Mouse (Mus musculus): Measurements from ENCODE around the gene Ubn1. TPM values are rescaled to one million over a fixed set of nuclear protein-coding genes. Genes with fewer than 3 reads are reported as not detected.

Ubn1 gene
- polyA plus RNA-seq, 1 experiment from 2014 or later = 11.8 TPM

DNA sequence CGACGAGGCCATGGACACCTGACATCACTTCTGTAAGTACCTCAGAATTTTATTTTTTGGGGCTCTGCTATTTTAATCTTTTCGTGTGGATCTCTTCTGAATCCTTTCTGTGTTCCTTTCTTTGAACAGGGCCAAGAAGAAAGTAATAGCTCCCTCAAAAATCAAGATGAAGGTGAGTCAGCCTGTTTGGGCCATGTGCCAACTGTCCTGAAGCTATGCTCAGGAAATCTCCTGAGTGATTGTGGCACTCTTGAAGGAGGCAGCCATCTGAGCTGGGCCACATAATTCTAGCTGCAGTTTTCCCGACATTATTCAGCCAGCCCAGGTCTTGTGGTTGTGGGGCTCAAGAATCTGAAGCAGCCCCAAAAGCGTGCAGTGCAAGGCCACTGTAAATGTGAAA lies 24.5 kb downstream of the Ubn1 start:
- ATAC-seq (replicated peaks; ENCODE audit: insufficient number of reproducible peaks, insufficient read depth, low FRiP score, low read depth) = no peak
- Histone ChIP-seq H3K4me2 (no peak overlapping the region), H3K4me1 (replicated peaks) (no peaks in the 10 kb centered on the region), H3K36me3 (peaks cover 85% of the 10 kb centered on the region), H3K4me3 (no peak overlapping the region), H3K9me3 (replicated peaks) (no peaks in the 10 kb centered on the region), H3K9ac (no peak overlapping the region), H3K27ac (no peak overlapping the region), H3K27me3 (no peaks in the 10 kb centered on the region)
- 87% methylated on average over 5 of the region's 5 CpGs for WGBS

DNA sequence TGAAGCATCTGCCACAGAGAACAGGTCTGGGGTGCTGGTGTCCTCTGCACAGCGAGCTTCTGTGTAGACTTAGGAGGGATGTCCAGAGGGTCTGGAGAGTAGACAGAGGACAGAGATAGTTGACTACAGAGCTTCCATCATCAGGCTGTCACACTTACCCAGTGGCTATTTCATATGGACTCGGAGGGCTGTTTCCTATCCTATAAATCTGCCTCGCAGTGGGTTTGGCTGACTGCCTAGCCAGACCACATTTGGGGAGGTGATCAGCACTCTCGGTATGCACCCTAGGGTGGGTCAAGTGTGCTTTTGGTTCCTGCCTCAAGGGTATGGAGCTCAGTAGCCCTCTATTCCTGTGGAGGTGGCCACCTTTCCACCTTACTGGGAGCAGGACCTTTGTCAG lies 35.3 kb downstream of the Ubn1 start:
- Histone ChIP-seq H3K9ac (no peak overlapping the region), H3K27ac (no peak overlapping the region), H3K36me3 (peaks cover 70% of the 10 kb centered on the region), H3K4me2 (no peak overlapping the region), H3K9me3 (replicated peaks) (no peaks in the 10 kb centered on the region), H3K27me3 (no peaks in the 10 kb centered on the region), H3K4me3 (no peak overlapping the region), H3K4me1 (replicated peaks) (peaks cover 5% of the 10 kb centered on the region; the same call in 1 of the 2 replicates)
- no peak for ATAC-seq (replicated peaks; ENCODE audit: insufficient number of reproducible peaks, insufficient read depth, low FRiP score, low read depth)
- WGBS = 85% methylated on average over 4 of the region's 4 CpGs

DNA sequence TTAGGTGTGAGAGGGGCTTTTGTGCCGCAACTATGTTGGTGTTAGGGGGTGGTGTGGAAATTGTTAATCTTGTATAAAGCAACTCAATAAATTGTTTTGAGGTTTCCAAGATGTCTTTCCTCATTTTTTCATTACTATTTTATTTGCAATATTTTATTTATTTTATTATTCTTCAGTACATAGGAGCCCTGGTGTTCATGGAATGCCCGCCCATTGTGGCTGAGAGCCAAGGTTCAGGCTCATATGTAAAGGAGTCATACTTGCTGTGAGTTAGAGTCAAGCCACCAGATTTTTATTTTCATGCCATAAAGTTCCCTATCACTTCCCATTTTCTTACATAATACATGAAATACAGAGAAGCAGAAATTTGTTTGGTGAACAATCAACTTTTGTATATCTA lies 36.3 kb downstream of the Ubn1 start:
- ATAC-seq (replicated peaks; ENCODE audit: insufficient number of reproducible peaks, insufficient read depth, low FRiP score, low read depth) = no peak
- Histone ChIP-seq H3K4me1 (replicated peaks) (peaks cover 9% of the 10 kb centered on the region; the same call in 1 of the 2 replicates), H3K27ac (no peak overlapping the region), H3K9me3 (replicated peaks) (no peaks in the 10 kb centered on the region), H3K4me3 (no peak overlapping the region), H3K4me2 (no peak overlapping the region), H3K36me3 (peaks cover 68% of the 10 kb centered on the region), H3K9ac (no peak overlapping the region), H3K27me3 (no peaks in the 10 kb centered on the region)
- 91% methylated on average over 2 of the region's 2 CpGs for WGBS

DNA sequence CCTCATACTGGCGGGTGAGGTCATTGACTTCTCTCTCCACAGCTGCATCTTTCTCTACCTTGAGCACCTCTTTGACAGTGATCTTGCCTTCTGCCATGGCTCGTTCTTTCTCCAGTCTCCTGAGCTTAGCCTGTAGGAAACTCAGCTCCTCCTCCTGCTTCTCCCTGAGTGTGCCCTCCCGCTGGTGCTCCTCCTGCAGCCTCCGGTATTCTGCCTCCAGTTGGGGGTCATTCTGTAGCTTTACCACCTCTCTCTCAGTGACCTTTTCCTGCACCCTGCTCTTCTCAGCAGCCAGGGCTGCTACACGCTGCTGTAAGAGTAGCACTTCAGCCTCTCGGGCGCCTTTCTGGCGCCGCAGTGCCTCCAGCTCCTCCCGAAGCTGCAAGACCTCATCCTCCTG lies 39.2 kb downstream of the Ubn1 start:
- 42% methylated on average over 10 of the region's 10 CpGs for WGBS
- no peaks in the 10 kb centered on the region for H3K9me3 ChIP-seq (replicated peaks)

DNA sequence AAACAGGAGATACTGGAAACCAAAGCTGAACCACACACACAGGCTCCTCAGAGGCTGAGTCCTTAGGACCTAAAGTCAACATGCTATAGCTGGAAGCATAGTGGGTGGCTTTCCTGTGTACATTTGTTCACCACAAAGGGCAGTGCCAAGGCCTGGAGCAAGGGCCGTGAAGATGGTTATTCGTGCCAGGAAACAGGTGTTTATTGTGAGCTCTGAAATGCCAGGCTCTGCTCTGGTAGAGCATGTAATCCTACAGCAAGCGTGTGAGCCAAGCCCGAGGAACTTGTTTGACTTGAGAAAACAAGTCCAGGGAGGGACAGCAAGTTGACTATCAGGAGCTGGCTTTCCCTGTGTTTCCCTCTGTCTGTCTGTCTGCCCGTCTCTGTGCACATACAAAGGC lies 43.4 kb downstream of the Ubn1 start:
- 83% methylated on average over 5 of the region's 5 CpGs for WGBS
- Histone ChIP-seq H3K9ac (no peak overlapping the region), H3K36me3 (peaks cover 2% of the 10 kb centered on the region; the same call in 1 of the 2 replicates), H3K4me1 (replicated peaks) (peaks cover 9% of the 10 kb centered on the region; the same call in 1 of the 2 replicates), H3K4me3 (no peak overlapping the region), H3K27ac (no peak overlapping the region), H3K4me2 (no peak overlapping the region), H3K27me3 (no peaks in the 10 kb centered on the region), H3K9me3 (replicated peaks) (no peaks in the 10 kb centered on the region)
- ATAC-seq (replicated peaks; ENCODE audit: insufficient number of reproducible peaks, insufficient read depth, low FRiP score, low read depth) = no peak

More for the DNA sequence above, 39.2 kb downstream of the Ubn1 start:
- no peak for ATAC-seq (replicated peaks; ENCODE audit: insufficient number of reproducible peaks, insufficient read depth, low FRiP score, low read depth)
- H3K4me3 ChIP-seq = no peak overlapping the region
- peaks cover 44% of the 10 kb centered on the region for H3K36me3 ChIP-seq
- peaks cover 9% of the 10 kb centered on the region; the same call in 1 of the 2 replicates for H3K4me1 ChIP-seq (replicated peaks)
- no peak overlapping the region for H3K4me2 ChIP-seq
- no peak overlapping the region for H3K9ac ChIP-seq
- H3K27me3 ChIP-seq = no peaks in the 10 kb centered on the region
- H3K27ac ChIP-seq = no peak overlapping the region

DNA sequence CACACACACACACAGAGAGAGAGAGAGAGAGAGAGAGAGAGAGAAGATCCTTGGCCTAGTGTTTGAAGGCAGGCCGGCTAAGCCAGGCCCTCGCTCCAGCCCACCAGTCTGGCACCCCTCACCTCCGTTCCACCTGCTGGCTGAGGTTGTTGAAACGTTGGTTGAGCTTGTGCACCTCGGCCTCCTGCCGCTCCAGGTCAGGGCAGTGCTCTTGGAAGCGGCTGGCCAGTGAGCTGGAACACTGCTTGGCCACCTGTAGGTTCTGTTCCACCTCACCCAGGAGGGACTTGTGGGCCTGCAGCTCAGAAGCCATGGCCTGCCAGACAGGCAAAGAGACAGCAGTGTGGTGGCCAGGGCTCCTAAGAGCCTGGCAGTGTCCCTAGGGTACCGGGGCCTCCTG lies 46.6 kb downstream of the Ubn1 start:
- H3K9ac ChIP-seq = no peak overlapping the region
- H3K27me3 ChIP-seq = no peaks in the 10 kb centered on the region
- H3K36me3 ChIP-seq = no peaks in the 10 kb centered on the region
- H3K27ac ChIP-seq = no peak overlapping the region
- H3K9me3 ChIP-seq (replicated peaks) = no peaks in the 10 kb centered on the region
- no peaks in the 10 kb centered on the region for H3K4me1 ChIP-seq (replicated peaks)
- no peak overlapping the region for H3K4me2 ChIP-seq
- H3K4me3 ChIP-seq = no peak overlapping the region
- WGBS = 79% methylated on average over 8 of the region's 8 CpGs
- ATAC-seq (replicated peaks; ENCODE audit: insufficient number of reproducible peaks, insufficient read depth, low FRiP score, low read depth) = no peak

DNA sequence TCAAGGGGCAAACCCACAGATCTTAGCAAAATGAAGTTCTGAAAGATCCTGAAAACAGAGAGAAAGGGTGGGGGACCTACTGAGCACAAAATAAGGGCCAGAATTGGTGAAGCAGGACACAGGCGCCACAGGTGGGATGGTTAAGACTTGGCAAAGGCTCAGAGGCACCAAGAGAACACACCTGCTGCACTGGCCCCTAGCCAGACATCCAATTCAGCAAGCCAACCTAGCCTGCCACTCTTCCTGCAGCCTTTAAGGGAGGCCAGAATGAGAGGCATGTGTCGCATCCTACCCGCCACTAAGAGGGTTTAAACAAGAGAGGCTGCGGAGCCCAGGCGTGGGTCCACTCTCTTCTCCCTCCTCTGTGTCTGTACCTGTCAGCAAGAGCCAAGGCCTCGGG lies 51.1 kb downstream of the Ubn1 start:
- no peaks in the 10 kb centered on the region for H3K27me3 ChIP-seq
- ATAC-seq (replicated peaks; ENCODE audit: insufficient number of reproducible peaks, insufficient read depth, low FRiP score, low read depth) = no peak
- no peak overlapping the region for H3K4me3 ChIP-seq
- no peaks in the 10 kb centered on the region for H3K9me3 ChIP-seq (replicated peaks)
- H3K9ac ChIP-seq = no peak overlapping the region
- no peaks in the 10 kb centered on the region for H3K4me1 ChIP-seq (replicated peaks)
- 65% methylated on average over 6 of the region's 6 CpGs for WGBS
- no peak overlapping the region for H3K27ac ChIP-seq
- H3K36me3 ChIP-seq = no peaks in the 10 kb centered on the region
- no peak overlapping the region for H3K4me2 ChIP-seq

DNA sequence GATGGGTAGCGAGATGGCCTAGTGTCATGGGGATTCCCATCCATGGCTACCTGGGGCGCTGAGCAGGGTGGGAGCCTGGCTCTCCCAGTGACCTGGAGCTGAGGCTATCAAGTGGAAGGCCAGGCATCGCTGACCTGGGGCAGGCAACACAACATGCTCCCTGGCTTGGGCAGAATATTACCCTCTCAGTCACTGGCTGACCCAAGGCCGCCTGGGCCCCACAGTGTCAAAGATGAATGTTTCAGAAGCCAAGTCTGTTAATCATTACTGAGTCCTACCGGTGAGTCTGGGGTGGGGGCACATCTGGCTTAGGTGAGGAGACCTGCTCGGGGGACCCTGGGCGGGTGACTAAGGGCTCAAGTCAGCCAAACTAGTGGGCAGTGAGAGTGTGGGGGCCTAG lies 60.0 kb downstream of the Ubn1 start:
- no peak overlapping the region for H3K9ac ChIP-seq
- WGBS = 77% methylated on average over 7 of the region's 7 CpGs
- no peaks in the 10 kb centered on the region for H3K36me3 ChIP-seq
- no peak for ATAC-seq (replicated peaks; ENCODE audit: insufficient number of reproducible peaks, insufficient read depth, low FRiP score, low read depth)
- no peaks in the 10 kb centered on the region for H3K9me3 ChIP-seq (replicated peaks)
- H3K4me3 ChIP-seq = no peak overlapping the region
- H3K27me3 ChIP-seq = no peaks in the 10 kb centered on the region
- H3K4me2 ChIP-seq = no peak overlapping the region
- H3K4me1 ChIP-seq (replicated peaks) = peaks cover 17% of the 10 kb centered on the region
- H3K27ac ChIP-seq = no peak overlapping the region

DNA sequence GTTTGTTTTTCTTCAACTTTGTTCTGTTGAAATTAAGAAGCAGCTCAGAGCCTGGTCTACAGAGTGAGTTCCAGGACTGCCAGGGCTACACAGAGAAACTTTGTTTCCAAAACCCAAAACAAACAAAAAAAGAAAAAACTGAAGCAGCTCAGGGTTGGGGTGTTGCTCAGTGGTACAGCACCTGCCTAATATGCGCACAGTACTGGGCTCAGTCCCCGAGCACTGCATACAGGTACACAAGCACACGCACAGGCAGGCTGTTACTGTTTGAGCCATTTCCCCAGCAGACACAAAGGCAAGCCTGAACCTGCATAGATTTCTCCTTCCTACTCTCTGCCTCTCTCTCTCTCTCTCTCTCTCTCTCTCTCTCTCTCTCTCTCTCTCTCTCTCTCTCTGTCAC lies 61.2 kb downstream of the Ubn1 start:
- H3K4me1 ChIP-seq (replicated peaks) = peaks cover 17% of the 10 kb centered on the region
- no peak overlapping the region for H3K27ac ChIP-seq
- H3K36me3 ChIP-seq = no peaks in the 10 kb centered on the region
- H3K4me2 ChIP-seq = no peak overlapping the region
- H3K27me3 ChIP-seq = no peaks in the 10 kb centered on the region
- 87% methylated on average over 3 of the region's 3 CpGs for WGBS
- H3K9me3 ChIP-seq (replicated peaks) = no peaks in the 10 kb centered on the region
- no peak overlapping the region for H3K9ac ChIP-seq
- ATAC-seq (replicated peaks; ENCODE audit: insufficient number of reproducible peaks, insufficient read depth, low FRiP score, low read depth) = no peak
- H3K4me3 ChIP-seq = no peak overlapping the region

DNA sequence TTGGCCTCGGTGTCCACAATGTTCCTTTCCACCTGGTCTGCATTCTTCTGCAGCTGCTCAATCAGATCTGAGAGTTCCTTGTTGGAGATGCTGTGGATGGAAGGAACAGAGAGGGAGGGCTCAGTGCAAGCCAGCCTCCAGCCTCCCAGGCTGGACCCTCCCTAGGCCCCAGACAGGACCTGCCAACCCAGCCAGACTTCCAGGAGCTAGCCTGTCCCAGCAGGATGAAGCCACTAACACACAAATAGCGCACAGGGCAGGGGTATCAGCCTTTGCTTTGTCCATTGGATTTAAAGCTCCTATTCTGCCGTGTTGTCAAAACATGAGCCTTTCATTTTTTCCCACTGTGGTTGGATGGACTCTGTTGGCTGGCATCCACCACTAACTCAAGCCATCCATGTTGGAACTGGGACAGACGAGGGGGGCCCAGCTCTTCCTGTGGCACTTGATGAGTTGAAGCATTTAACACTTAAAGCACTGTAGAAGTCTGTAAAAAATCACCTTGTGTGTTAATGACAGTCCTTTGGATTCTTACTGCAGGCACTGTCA lies 63.2 kb downstream of the Ubn1 start:
- peak; percentile 38; the same call in 1 of the 2 replicates for ATAC-seq (replicated peaks; ENCODE audit: insufficient number of reproducible peaks, insufficient read depth, low FRiP score, low read depth)
- Histone ChIP-seq H3K4me1 (replicated peaks) (peaks cover 17% of the 10 kb centered on the region), H3K27me3 (no peaks in the 10 kb centered on the region), H3K27ac (peak overlapping the region; percentile 17; the same call in 1 of the 2 replicates), H3K9me3 (replicated peaks) (no peaks in the 10 kb centered on the region), H3K9ac (no peak overlapping the region), H3K4me3 (no peak overlapping the region), H3K36me3 (no peaks in the 10 kb centered on the region), H3K4me2 (no peak overlapping the region)
- WGBS = 45% methylated on average over 4 of the region's 4 CpGs

DNA sequence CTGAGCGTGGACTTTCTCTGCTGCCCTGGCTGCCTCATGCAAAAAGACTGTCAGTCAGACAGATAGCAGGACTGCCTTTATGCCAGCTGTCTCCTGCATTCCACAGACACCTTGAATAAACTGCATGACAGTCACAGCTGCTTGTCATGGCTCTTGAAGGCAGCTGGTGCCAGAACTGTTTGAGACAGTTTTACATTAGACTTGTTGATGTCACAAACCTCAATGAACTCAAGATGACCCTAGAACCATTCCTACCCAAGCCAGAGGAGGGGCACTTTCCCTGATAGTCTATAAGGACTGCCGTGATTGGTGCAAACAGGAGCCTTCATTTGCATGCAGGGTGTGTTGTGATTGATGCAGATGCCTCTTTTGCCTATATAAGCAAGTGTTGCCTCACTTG lies 63.7 kb downstream of the Ubn1 start:
- no peak overlapping the region for H3K4me3 ChIP-seq
- H3K27me3 ChIP-seq = no peaks in the 10 kb centered on the region
- no peaks in the 10 kb centered on the region for H3K36me3 ChIP-seq
- H3K4me2 ChIP-seq = no peak overlapping the region
- H3K27ac ChIP-seq = peak overlapping the region; percentile 17; the same call in 1 of the 2 replicates
- no peaks in the 10 kb centered on the region for H3K9me3 ChIP-seq (replicated peaks)
- 50% methylated on average over 2 of the region's 2 CpGs for WGBS
- peaks cover 17% of the 10 kb centered on the region for H3K4me1 ChIP-seq (replicated peaks)
- H3K9ac ChIP-seq = no peak overlapping the region
- no peak for ATAC-seq (replicated peaks; ENCODE audit: insufficient number of reproducible peaks, insufficient read depth, low FRiP score, low read depth)

DNA sequence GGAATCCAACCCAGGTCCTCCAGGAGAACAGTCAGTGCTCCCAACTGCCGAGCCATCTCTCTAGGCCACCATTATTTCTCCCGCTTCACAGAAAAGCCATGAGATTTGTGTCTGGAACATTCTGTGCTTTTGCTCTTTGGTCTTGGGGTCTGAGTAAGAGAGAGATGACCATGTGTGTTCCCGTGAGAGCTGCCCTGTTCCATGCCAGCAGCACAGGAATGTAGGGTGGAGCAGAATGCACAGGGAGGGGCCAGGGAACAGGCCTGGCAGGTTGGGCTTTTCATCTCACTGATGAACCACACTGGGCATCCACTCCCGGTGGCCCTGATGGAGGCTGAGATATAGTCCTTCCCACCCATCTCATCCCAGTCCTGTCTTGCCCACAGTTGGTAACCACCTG lies 69.5 kb downstream of the Ubn1 start:
- H3K4me3 ChIP-seq = no peak overlapping the region
- H3K36me3 ChIP-seq = no peaks in the 10 kb centered on the region
- H3K9ac ChIP-seq = no peak overlapping the region
- no peak for ATAC-seq (replicated peaks; ENCODE audit: insufficient number of reproducible peaks, insufficient read depth, low FRiP score, low read depth)
- no peaks in the 10 kb centered on the region for H3K9me3 ChIP-seq (replicated peaks)
- H3K4me1 ChIP-seq (replicated peaks) = no peaks in the 10 kb centered on the region
- no peak overlapping the region for H3K4me2 ChIP-seq
- 68% methylated on average over 4 of the region's 4 CpGs for WGBS
- H3K27me3 ChIP-seq = peaks cover 23% of the 10 kb centered on the region
- no peak overlapping the region for H3K27ac ChIP-seq

Data from heart, embryonic 15.5 days (tissue).